Mouse (Mus musculus) heart, postnatal 36 days (tissue): ENCODE measurements around the gene Cdk15. TPM values are rescaled to one million over a fixed set of nuclear protein-coding genes. Genes with fewer than 3 reads are reported as not detected.

ENCODE experiments used
- DNase-seq, 2 experiments: peaks; one replicate each; pipeline ENCODE4 v3.0.0; 2021 to 2022
- intact Hi-C: fragments of 180-260 bp; cut with DNase I; formaldehyde crosslinking; loops from one replicate; pipeline ENCODE4 v1.15.1; 2025
- total RNA-seq, 2 experiments: library from RNA; stranded (reverse); gene quantifications; 2 replicates each; pipeline ENCODE4 v1.2.3; 2021

The Cdk15 gene
- total RNA-seq, 2 experiments from 2014 or later: not detected

DNA sequence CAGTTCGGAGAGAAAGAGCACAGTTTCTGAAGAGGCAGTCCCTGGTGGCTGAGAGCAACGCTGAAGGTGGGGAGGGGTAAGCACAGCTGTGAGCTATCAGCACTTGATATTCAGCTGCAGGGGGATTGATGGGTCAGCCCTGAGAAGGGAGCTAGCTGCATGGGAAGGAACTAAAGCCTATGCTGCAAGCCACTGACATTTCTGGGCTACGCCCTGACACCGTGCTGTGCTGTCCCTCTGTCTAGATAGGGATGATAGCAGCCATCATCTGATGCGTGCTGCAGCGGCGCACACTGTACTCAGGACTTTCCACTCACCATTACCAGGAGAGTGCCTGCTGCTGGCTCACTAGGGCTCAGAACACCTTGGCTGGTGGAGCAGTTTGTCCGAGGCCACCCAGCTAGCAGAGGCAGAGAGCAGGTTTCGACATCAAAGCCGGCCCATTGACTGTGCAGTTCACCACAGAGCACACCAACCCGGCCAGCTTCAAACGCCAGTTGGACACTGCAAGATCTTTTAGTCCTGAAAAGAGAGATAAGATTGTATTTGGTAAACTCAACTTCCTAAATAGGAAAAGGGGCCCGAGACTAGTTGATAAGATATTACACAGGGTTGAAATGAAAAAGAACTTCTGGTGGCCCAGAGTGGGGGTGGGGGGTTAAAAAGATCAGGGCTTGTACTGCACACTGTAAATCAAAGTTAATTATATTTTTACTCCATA is 111.4 kb downstream of the Cdk15 start:
- intact Hi-C loops: no loop called here
- no peak for DNase-seq

DNA sequence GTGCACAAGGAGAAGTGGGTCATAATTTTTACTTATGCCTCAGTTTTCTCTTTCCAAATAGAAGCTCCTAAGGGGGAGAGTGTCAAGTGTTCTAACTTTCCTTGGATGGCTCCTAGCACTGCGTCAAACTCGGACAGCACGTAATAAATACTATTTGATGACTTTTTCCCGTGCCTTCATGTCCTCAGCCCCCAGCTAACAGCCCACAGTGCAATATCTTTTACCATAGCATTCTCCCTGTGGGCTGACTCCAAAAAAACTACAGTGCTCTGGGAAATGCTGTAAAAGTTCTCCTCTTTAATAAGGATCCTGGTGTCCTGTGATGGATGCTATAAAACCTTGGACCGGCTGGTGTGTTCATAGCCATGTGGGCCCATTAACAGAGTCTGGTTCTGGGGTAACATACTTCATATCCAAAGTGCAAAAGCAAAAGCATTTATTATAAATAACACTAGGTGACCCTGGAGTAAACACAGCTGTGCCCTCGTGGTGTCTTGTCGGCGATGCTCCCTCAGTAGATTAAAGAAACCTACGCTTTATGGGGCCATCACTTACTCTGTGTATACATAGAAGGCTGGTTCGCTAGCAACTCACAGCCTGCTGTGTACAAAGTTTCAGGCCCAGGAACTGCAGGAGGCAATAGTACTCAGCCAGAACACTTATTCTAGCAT is 112.1 kb downstream of the Cdk15 start:
- no peak for DNase-seq
- intact Hi-C loops: no loop called here

DNA sequence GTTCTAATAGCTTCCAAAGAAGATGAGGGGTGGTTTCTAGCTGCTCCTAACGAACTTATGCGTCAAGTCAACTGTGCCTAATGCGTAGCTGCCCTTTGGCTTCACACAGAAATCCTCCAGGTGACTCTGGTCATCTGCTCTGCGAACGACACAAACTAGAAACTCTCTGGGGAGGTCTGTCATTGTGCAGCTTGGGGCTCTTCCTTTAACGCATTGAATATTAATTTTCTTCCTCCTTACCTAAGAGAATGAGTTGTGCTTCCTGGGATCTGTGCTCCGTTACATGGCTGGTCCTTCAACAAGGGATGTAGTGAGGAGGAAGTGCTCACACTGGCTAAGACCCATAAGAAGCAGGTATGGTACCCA is 112.6 kb downstream of the Cdk15 start:
- intact Hi-C loops: no loop called here
- DNase-seq: no peak

DNA sequence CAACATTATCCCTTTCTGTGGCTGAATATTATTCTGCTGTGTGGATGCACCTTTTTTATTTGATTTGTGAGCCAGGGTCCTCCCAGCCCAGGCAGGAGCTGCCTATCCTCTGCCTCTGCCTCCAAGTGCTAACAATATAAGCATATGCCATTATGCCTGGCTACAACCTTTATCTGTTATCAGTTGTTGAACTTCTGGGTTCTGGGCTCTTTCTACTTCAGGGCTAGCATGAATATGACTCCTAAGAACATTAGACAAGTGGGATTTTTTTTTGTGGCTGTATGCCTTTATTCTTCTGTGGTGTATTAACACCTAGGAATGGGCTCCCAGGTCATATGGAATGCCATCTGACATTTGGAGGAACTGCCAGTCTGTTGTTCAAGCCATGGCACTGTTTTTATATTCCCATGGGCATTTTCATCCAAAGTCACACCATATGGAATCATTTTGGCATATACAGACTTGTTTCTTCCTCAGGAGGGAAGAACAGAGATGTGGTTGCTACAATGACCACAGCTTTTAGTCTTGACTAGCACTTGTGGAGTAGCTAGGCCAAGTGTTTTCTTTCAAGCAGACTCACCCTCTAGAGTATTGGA is 113.7 kb downstream of the Cdk15 start:
- DNase-seq: no peak
- intact Hi-C loops: no loop called here

DNA sequence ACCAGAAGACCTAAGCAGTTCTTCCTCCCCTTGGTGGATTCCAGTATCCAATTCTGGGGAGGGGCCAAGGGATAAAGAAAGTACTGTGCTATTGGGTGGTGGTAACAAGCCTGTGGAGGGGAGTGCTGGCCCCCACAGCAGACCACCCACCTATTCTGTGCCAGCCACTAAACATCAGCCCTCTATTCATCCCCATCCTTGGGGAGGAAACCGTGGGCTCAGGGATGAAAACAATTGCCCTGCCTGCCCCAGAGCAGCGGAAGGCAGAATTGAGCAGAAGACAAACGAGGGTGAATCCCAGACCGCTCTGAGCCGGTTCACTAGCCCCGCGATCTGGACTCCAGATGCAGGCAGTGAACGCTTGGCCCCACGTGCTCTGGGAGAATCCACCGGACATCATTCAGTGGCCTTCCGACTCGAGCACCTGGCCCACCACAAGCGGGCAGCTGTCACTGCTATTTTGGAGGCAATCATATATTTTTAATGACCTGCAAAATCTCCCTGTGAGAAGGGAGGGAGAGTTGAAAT is 119.4 kb downstream of the Cdk15 start:
- no peak for DNase-seq
- intact Hi-C loops: no loop called here

DNA sequence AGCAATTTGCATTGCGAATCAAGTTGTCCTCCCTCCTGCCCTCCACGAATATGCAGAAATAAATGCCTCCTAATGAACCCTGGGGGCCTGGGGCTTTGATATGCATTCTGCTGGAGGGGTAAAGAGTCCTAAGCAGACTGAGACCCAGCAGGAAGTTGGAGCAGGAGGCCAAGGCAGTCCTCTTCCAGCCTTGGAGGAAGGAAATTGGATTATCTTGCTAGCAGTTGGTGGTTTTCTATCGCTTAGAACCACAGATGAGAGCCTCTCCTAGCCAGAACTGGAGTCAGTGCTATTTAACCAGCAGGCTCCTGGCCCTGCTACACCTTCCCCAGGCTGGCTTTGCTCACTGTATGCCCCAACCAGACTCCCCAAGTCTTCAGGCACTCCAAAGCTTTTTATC is 119.9 kb downstream of the Cdk15 start:
- intact Hi-C loops: no loop called here
- DNase-seq: no peak

DNA sequence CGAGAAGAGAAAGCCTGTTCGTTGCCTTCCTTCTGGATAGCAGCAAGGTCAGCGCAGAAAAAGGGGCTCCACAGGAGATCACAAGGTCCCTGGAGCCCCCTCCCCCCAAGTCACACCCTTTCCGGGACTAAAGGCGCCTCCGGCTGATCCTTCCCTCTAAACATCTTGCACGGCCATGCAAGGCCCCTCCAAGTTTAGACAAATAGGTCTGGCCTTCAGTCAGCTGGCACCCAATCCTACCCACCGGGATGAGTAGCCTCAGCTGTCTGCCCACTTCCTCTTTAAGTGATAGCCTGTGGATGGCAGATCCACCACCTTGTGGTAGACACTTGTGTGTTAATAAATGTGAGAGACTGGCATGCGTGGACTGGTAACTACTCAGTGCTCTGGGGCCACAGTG is 120.6 kb downstream of the Cdk15 start:
- intact Hi-C loops: no loop called here
- no peak for DNase-seq

DNA sequence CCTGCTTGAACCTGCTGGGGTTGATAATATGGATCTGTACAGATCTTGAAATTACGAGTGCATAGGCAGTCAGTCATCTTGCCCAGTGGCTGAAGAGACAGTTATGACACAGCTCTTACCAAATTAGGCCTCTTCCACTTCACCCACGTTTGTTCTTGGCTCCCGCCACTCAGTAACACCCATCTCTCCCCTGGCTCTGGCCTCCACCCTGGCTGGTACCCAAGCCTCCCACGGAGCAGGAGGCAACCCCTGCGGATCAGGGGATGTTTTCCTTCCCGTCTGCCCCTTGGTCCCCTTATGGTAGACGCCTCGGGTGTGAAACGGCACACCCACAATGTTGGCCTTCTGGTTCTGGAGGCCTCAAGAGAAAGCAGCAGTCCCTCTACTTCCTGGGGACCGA is 124.2 kb downstream of the Cdk15 start:
- peak; percentile 22 to 47 for DNase-seq
- intact Hi-C loops: no loop called here

DNA sequence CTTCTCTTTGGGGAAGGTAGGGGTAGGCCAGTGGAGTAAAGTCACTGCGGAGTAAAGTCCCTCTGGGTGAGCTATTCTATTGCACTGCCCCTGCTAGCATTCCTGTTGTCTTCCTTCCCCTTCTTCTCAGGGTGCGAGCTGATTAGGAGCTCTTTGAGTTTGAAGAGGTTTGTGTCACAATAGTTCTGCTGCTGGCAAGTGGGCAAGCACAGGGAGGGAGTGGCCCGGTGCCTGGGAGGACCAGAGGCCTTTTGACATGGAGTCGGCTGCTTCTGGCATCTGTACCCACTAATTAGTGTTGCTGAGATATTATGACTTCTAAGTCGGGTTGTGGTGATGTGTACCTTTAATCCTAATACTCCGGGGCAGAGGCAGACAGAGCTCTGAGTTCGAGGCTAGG is 124.8 kb downstream of the Cdk15 start:
- peak in 1 of 2 experiments; percentile 6 for DNase-seq
- intact Hi-C loops: no loop called here

DNA sequence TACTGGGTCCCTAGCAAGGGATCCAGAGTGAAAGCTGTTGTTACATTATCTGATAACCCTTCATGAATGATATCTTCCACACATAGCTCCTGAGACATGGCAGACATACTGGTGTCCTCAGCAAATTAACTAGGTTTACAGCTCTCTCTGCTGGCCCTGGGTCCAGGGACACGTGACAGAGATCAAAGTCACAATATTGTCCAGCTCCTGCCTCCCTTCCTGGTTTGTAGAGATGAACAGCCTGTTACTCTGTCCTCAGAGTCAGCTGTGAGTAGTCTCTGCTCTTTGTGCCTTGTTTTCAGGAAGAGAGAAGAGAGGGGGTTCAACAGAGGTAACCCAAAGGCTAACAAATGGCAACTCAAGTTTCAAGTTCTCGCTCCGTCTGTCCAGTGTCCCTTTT is 125.8 kb downstream of the Cdk15 start:
- DNase-seq: no peak
- intact Hi-C loops: no loop called here

DNA sequence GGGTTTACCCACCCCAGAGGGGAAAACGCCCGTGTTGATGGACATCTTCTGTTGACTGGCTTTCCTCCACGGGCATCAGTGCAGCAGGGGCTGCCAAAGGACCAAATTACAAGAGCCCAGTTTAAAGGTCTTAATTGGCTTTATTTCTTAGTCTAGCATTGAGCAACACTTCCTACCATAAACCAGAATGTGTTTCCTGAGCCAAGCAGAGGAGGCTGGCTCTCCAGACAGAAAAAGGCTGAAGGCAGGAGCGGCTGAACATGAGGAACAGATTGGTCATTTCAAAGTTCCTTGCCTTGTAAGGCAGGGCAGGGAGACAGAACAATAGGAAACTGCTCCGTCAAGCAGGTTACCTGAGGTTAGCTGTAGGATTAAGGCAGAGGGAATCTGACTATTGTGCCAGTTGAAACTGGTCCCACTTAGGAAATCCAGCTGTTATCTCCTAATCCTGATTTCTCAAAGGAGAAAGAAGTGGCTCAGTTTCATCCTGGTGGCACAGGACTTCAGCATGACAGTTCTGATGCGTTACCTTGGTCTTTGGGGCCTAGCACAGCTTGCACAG is 126.4 kb downstream of the Cdk15 start:
- DNase-seq: peak; percentile 12 to 24
- intact Hi-C loops: no loop called here

DNA sequence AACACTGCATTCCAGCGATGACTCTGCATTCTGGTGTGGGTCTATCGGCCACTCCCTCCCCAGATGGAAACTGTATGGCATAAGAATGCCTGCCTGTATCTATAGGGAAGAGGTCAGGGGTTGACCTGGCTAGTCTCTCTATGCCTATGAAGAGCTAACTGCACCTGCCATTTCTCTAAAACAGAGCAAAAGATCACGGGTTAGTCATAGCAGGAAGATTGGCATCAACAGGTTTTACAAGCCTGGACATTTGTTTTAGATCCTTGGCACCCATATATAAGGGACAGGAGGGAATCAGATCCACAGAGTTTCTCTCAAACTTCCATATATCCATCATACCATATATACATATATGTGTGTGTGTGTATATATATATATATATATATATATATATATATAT is 127.7 kb downstream of the Cdk15 start:
- intact Hi-C loops: no loop called here
- DNase-seq: no peak

DNA sequence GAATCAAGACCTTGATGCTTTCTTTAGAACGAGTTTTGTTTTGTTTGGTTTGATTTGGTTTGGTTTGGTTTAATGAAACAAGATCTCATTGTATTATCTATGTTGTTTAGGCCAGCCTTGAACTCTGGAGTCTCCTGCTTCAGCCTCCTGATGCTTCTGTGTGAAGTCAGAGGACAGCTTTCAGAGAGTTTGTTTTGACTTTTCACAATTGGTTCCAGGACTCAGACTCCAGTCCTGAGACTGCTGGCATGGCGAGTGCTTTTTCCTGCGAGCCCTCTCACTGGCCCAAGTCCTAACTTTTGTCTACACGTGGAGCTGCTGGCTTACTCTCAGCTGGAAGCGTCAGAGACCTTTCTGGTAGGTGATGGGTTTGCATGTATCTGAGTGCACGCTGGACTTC is 128.9 kb downstream of the Cdk15 start:
- no peak for DNase-seq
- intact Hi-C loops: no loop called here

DNA sequence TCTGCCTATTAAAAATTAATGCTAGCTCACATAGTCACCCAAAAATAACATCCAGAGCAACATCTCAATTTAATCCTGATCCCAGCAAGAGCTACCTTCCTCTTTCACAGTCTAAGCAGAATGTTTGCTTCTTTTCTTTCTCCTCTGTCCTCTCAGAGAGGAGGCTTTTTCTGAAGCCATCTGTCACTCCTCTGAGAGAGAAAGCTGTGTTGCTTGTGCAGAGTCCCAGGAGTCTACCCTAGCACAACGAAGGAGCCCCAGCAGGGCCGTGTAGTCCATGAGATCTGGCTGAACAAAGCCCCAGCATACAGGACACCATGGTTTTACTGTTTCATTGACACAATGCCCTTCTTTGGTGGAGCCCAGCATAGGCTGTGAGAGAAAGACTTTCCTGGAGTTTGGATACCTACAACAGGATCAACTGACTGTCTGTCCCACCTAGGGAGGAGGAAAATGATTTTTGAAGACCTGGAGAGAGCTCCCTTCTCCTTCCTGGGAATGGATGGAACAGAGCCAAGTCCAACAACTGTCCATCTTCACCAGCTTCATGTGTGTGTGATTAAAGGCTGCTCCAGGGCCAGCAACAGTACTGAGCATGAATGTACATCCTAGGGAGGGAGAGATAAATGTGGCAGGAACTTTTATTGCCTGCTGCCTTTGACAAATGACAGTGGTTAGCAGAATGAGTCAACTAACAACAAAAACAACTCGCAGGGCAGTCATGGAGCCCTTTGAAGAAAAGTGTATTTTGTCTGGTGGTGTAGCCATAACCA is 131.0 kb downstream of the Cdk15 start:
- no peak for DNase-seq
- intact Hi-C loops: no loop called here

DNA sequence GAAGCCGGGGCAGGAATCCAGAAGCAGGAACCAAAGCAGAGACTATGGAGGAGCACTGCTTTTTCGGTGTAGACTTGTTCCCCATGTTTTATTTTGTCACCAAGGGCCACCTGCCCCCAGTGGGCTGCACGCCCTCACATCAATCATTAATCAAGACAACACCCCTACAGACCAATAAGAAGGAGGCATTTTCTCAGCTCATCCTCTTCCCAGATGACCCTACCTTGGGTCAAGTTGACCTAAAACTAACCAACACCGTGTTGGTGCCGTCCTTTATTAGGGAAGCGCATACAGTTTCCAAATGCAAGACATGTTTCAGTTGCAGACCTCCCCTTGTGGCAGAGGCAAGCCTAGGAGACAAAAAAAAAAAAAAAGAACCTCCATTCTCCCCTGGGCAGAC is 132.5 kb downstream of the Cdk15 start:
- intact Hi-C loops: no loop called here
- no peak for DNase-seq

DNA sequence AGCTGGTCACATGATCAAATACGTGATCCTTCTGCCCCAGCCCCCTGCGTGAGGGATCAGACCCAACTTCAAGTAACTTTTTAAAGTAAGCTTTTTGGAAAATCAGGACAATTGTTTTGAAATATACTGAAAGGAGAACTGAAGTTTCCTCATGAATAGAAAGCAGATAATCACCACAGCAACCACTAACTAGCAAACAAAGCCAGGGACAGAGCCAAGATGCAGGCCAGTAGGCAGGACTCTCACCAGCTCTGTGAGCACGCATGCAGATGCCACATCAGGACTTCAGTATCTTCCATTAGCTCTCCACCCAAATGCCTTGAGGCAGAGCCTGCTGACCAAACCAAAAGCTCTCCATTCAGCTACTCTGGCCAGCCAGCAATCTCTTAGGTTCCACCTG is 135.0 kb downstream of the Cdk15 start:
- intact Hi-C loops: no loop called here
- peak; percentile 12 to 17 for DNase-seq

DNA sequence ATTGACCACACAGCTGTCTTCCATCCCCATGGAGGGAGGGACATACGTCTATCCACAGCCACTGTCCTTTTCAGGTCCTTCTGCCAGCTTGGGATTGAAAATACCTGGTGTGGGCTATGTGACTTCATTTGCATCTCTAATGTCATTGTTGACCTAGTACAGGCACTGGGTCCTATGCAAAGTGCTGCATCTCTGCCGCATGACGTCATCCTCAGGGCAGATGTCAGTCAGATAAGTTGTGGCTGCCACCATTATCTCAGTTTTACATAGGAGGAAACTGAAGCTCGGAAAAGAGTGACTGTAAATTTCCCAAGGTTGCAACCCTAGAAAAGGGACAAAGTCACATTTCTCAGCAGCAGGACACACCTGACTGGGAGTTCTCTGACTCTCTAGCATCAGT is 137.4 kb downstream of the Cdk15 start:
- intact Hi-C loops: no loop called here
- DNase-seq: no peak

DNA sequence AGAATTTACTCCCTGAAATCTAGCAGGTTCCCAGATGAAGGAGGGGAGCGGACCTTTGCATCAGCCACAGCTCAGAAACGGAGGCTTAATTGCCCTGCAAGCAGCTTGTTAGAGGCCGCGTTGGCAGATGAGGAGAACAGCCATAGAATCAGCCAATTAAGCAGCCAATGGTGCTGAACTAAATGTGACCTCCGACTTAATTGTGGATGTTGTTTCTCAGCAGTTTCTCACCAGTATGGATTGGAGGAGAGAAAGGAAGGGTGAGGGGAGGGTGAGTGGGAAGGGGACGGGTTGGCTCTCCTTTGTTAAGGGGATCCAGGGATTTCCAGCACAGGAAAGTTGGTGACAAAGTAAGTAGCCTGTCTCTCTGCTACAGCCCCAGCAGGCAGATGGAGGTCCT is 137.9 kb downstream of the Cdk15 start:
- intact Hi-C loops: no loop called here
- DNase-seq: no peak

DNA sequence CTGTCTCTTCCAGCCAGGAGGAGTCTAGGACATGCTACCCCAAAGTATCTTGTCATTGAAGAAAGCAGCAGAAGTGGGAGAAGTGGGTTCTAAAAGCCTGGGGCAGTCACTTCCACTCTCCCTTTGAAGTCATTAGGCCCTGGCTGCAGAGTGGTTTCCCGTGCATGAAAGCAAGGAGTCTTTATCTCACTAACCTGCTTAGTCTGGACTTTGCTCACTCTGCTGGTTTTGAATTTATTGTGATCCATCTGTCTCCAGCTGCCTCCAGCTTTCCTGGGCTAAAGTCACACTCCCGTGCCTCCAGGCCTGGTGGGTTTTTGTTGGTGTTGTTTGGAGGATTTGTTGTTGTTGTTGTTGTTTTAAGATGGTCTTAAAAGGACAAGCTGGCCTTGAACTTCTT is 139.3 kb downstream of the Cdk15 start:
- no peak for DNase-seq
- intact Hi-C loops: no loop called here

DNA sequence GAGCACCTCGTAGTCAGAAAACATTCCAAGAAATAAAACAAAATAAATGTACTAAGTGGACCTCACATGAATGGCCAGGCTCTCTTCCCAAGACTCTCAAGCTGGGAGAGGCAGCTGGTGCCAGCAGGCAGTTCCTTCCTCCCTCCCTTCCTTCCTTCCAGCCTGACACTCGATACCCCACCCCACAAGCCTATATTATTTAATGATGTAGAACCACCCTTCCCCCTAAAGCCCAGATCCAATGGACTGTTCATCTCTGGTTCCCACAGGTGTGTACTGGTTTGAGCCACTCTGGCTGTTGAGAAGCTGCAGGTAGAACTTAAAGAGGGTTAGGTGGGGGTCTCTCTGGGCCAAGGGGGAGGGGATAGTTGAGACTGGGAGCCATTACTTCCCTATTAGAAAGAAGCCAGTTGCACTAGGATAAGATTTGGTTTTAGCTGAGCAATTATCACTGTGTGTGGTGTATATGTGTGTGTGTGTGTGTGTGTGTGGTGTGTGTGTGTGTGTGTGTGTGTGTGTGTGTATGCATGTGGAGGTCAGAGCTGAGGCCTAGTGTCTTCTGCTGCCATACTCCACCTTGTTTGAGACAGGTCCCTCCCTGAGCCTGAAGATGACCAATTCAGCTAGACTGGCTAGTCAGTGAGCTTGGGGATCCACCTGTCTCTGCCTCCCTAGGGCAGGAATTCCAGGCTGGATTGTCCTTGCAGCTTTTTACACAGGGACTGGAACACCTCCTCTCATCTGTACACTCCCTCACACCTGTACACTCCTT is 143.0 kb downstream of the Cdk15 start:
- no peak for DNase-seq
- intact Hi-C loops: no loop called here
